Mouse (Mus musculus): ENCODE results near the gene Kirrel3. TPM values are rescaled to one million over a fixed set of nuclear protein-coding genes. Genes with fewer than 3 reads are reported as not detected.

Kirrel3 gene
- total RNA-seq, 2 experiments from 2014 or later, result 59.8 to 65.9 TPM

DNA sequence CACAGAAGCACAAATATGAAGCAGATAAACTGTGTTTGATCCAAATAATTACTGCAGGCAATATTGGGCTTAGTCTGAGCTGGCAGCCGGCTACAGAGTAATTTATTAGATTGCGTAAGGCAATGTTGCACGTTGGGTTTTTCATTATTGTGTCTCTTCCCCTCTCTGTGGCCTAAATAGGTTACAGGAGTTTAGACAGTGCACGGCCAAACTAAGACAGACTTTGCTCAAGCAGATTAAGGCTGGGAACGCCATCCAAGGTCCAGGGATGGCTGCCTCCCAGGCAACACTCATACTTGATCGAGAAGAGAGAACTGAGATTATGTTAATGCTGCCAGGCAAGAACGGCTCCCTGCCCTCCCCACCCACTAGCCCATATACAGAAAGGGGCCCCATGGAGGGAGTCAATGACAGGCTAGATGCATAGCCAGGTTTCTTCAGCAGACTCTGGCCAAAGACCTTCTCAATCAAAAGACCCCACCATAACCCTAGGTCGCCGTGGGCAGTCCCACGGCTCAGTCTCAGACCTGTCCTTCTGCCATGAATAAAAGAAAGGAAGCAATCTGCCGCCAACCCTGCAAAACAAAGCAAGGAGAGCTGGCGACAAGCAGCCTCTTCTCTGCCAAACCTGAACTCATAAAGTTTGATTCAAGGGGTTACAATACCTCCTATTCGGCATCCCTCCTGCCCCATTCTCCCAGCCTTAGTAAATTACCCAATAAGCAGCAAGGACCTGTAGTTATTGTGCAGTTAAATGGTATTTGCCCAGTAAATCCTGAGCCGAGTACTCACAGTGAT is 437.6 kb downstream of the Kirrel3 start:
- DNase-seq, result peak; percentile 7
- intact Hi-C loops (cut with DNase I), result no loop called here

DNA sequence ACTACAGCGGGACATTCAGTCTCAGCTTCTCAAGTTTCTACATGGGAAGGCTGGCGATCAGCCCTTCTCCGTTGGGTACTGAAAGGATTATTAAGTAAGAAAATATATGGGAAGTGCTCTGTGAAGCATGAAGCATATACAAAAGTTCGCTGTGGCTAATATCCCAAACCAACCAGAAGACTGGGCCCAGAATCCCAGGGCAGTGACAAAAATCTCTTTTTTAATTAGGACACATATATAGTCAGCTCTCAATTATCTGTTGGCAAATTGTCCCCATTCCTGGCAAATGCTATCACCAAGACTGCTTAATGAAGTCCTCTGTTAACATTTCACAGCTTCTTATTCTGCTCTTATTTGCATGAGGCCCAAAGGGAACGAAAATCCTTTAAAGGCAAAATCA is 439.9 kb downstream of the Kirrel3 start:
- intact Hi-C loops (cut with DNase I), result no loop called here
- DNase-seq, result no peak

DNA sequence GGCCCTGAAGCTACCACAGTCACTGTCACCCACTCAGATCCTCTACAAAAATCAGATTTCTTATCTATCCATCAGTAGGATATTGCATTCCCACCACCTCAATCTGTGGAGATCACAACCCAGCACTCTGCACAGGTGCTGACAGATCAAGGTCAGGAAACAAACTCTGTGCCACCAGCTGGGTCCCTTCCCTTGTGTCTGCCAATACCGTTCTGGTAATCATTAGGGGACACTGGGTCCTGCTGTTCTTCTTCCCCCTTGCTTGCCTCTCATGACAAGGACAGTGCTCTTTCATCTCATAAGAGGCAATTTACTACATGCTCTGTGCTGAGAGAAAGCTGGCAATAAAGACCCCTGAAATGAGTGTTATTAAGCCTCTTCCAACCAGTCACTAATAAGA is 444.7 kb downstream of the Kirrel3 start:
- no peak for DNase-seq

DNA sequence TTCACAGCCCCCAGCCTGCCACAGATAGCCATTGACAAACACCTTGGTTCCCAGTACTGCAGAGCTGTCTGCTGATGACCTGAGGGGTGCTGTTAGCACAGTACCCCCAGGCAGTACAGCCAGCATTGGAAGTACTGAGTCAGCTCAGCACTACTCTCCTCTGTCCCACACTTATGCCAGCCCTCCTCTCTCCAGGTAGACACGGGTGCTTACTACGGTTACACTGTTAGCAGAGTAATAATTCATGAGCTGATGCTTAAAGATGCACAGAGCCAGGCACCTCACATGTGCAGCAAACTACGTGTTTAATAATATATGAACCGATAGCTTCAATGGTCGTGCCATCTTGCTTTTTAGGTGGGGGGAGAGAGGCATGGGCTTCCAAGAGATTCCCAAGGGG is 452.4 kb downstream of the Kirrel3 start:
- DNase-seq, result no peak
- intact Hi-C loops (cut with DNase I), result no loop called here

More for the DNA sequence above, 444.7 kb downstream of the Kirrel3 start:
- intact Hi-C loops (cut with DNase I), result no loop called here

DNA sequence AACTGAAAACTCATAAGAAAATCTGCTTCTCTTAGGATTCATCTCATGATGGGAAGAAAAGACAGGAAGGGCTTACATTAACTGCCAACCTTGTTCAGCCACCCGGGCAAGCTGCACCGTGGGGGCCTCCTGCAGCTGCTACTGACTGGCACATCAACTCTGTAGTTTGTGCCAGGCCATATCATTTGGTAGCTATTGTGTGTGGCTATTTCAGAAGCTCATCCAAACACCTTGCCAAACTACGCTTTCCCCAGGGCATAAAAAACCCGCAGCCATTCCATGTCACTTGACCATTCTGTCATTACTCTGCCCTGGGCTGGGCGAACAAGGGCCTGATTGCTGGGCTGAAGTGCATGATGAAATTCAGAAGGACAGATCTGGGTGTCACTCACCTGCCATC is 453.9 kb downstream of the Kirrel3 start:
- DNase-seq, result peak; percentile 85
- intact Hi-C loops (cut with DNase I), result no loop called here

DNA sequence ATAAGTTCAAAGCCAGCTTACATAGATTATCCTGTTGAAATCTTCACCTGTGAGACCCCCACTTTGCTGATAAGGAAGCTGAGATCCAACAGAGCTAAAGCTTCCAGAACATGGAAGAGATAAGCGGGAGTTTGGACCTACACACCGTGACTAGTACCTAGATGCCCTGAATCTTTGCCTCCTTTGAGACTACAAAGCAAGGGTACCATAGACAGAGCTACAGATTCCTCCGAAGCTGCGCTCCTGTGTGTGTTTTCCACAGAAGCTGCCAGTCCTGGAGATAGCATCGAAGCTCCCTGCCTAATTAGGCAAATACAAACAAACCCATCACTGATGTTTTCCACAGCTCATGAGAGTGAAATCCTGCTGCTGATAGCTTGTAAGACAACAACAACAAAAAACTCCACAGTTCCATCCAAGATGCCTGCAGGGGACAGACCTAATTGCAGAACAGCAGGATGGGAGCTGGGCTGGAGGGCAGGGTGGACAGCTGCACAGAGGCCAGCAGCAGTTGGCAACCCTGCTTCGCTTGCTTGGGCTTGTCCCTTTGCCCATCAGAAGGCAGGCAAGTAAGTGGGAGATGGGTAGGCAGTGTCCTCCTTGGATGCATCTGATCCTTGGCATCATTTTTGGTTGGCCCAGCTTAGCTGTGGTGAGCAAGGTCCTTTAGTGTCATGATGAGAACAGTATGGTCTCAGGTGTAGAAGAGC is 456.6 kb downstream of the Kirrel3 start:
- intact Hi-C loops (cut with DNase I), result no loop called here
- peak; percentile 61 for DNase-seq

DNA sequence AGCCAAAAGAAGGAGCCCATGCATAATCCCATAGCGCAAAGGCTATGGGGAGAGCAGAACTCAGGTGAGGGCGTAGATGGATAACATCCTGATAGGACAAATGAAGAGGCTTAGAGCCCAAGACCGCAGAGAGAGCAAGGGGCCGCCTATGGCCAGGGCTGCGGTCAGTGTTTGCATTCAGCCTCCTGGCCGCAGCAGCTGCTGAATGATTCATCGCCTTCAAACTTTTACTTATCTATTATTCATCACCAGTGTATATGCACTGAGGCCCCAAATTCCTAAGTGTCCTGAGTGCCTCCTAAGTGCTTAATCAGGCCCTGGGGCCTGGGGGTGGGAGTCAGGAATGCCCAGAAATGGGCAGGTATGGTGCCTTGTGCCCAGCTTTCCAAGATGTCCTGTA is 457.3 kb downstream of the Kirrel3 start:
- no peak for DNase-seq
- intact Hi-C loops (cut with DNase I), result no loop called here

DNA sequence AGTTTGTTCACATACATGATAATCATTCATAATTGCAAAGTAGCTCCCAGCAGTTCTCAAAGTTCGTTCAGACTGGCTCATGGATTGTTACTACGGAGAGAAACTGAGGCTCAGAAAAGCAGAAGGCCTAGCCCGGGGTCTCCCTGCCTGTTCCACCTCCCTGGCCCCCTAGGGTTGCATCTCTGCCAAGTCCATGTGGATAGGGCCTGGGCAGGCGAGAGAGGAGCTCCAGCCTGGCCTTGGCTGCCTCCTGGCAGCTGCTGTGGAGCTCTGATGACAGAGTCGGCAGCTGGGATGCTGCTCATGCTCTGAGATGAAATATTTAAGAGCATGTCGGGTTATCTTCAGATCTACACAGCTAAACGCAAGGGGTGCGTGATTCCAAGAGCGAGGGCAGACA is 459.6 kb downstream of the Kirrel3 start:
- intact Hi-C loops (cut with DNase I), result no loop called here
- peak; percentile 69 for DNase-seq

DNA sequence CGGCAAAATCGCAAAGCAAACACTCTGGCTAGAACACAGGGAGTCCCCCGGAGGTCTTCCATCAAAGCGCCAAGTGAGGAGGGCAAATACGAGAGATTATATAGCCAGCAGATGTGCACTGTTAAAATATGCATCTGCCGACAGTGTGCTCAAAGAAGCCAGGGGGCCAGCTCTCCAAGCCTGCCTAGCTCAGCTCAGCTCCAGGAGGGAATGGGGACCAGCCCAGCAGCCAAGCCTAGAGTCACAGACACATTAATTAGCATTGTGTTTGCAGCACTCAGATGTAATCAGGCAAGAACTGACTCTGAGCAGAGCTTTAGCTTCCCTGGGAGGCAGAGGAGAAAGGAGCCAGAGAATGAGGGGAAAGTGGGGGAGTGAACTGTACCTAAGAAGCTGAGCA is 461.6 kb downstream of the Kirrel3 start:
- intact Hi-C loops (cut with DNase I), result no loop called here

DNA sequence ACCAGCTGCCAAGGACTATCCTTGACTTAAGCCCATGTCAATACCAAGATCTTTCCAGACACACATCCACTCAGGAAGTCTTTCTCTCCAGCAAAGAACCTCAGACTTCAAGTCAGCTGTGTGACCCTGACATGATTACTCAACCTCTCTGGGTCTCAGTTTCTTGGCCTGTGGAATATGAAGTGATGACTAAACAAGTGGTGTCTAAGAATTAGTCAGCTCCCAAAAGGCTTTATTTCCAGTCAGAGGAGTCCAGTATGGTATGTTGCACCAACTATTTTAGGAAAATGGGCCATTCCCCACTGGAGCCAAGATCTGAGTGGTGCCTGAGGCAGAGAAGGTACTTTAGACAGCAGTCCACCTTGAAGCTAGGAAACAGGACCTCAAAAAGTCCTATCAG is 462.0 kb downstream of the Kirrel3 start:
- DNase-seq, result no peak
- intact Hi-C loops (cut with DNase I), result no loop called here

More for the DNA sequence above, 461.6 kb downstream of the Kirrel3 start:
- no peak for DNase-seq

DNA sequence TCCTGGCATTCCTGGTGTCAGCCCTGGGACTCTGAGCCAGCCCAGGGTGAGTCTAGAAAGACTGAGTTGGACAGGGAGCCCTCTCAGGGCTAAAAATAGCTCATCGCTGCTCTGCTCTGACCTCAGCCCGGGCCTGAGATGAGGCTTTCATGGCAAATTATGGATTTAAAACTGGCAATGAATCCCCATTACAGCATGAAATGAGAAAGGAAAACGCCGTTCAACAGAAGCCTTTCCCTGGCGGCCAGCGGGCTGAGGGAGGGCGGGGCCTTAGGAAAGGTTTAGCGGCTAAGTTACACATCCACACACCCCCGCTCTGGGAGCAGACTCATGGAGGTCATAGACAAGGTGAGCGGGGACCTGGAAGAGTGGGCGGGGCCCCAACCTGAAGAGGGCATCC is 467.7 kb downstream of the Kirrel3 start:
- intact Hi-C loops (cut with DNase I), result no loop called here
- no peak for DNase-seq

DNA sequence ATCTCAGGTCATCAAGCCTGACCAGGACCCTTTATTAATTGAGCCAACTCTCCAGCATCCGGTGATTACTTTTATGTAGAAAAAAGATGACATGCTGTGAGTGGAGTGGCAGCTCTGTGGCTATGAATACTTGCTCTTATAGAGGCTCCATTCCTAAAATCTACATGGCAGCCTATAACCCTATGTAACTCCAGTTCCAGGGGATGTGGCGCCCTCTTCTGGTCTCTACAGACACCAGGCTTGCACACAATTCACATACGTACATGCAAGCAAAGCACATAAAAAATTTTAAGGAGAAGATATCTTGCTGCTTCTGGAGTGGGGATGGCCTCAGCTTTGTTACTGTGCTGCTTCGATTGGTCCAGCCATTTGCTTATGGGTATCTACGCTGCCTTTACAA is 468.5 kb downstream of the Kirrel3 start:
- intact Hi-C loops (cut with DNase I), result no loop called here
- peak; percentile 73 for DNase-seq

DNA sequence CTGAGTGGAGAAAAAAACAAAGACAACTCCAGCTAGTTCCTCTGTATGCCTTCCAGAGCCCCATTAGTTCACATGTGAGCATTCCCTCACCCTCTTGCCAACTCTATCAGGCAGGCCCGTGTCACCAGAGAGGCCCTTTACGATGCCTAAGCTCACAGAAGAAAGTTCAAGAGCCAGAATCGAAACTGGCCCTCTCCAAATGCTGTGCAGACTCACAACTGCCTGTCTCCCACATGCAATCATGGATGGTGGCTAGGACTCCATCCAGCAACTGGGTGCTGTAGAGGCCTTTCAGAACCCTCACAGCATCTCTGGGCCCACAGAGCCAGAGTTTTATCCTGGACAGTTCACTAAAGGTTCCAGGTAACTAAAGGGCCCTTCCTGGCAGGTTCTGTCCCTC is 470.8 kb downstream of the Kirrel3 start:
- intact Hi-C loops (cut with DNase I), result no loop called here
- DNase-seq, result no peak

DNA sequence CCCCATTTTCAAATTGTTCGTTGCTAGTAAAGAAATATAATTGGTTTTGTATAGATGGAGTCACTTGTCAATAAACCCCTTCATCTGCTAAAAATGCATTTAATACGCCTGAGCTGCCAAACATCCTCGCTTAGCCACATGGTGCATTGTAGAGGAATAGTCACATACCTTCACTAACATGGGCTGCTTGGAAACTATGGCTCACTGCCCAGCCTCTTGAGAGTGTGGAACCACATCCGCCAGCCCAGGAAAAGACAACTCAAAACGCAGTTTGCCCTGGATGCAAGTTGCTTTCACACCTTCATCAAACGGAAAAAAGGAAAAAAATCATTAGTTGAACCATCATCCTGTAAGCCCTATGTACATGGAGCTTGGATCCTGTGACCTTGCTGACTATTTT is 472.0 kb downstream of the Kirrel3 start:
- intact Hi-C loops (cut with DNase I), result no loop called here

DNA sequence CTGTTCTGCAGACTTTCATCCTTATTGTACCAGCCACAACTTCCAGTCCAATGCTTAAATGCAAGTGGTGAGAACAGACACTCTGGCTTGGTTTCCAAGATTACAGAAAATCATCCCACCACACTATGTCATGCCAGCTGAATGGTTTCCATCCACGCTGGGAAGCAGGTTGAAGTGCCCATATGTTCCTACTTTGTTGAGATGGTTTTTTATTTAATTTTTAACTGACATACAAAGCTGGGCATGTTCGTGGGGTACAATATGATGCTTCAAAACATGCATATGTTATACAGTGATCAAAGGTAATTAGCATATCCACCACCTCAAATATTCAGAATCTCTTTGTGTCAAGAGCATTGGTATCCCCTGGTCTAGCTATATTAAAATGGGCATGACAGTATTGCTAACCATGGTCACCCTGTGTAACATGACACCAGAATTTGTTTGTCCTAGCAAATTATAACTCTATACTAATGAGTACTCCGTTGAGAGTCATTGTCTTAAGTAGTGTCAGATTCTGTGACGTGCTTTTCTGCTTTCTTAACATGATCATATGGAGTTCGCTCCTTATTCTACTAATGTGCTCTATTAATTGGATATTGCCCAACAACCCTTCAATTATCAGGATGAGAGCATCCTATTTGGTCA is 472.6 kb downstream of the Kirrel3 start:
- DNase-seq, result peak; percentile 39
- intact Hi-C loops (cut with DNase I), result no loop called here

More for the DNA sequence above, 472.0 kb downstream of the Kirrel3 start:
- DNase-seq, result peak; percentile 53

DNA sequence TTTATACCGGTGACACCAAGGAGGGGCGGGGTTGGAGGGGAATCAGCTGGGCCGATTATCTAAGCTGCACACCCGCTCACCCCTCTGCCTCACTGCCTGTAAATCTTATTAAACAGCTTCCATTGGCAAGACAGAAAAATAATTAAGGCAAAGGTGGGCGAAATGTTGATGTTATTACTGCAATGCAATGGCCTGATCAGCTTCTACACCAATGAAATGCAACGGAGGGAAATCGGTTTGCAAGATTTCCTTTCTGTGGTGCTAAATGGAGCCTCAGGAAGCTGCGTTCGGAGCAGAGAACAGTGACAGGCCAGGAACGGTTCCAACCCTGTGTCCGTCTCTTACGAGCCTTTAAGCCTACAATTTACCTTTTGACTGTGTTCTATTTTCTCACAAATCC is 475.0 kb downstream of the Kirrel3 start:
- intact Hi-C loops (cut with DNase I), result no loop called here
- DNase-seq, result no peak

DNA sequence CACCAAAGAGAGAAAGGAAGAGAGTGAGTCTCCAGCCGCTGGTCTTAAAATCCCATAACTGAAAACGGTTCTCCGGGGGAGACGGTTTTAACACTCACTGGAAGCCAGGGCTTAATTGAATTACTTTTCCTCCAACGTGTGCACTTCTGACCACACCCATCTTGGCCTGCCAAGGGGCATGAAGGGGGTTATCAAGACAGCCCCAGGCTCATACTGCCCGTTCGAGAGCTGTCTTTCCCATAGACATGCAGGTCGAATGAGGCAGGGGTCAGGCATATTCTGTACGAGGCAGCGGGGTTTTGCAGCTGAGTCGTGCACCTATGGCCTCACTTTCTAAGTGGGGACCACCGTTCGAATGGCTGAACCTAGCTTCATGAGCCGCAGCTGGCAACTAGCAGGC is 475.5 kb downstream of the Kirrel3 start:
- DNase-seq, result no peak
- intact Hi-C loops (cut with DNase I), result no loop called here

DNA sequence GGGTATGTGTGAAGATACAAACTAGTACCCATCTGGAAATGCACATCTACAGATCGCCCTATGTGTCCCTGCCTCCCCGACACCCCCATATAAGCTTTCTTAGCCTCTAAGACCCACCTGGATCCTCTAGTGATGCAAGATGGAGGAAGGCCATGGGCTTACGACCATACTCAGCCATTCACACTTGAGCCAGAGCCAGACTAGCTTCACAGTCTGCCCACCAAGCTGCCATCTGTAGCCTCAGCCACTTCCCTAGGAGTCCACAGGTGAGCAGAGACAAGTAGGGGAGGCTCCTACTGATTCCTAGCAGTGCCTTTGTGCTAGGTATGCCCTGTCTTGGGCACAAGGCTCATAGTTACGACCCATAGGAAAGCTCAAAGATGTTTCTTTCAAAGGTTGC is 476.6 kb downstream of the Kirrel3 start:
- intact Hi-C loops (cut with DNase I), result no loop called here
- DNase-seq, result no peak

DNA sequence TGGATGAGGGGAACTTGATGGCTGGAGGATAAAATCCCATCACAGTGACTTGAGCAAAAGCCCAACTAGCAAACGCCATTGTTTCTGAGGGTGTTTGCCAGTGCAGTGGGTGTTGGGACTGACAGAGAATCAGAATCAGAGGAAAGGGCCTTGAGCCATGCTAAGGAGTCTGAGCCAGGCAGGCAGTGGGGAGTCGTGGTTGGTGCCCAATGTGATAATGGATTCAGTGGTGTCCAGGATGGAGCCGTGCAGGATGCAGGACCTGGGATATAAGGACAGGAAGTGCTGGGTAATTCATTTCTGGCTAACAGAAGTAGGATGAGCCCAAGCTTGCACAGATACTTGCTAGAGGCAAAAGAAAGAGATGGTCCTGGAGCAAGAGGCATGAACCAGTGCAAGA is 477.9 kb downstream of the Kirrel3 start:
- peak; percentile 58 for DNase-seq
- intact Hi-C loops (cut with DNase I), result no loop called here

DNA sequence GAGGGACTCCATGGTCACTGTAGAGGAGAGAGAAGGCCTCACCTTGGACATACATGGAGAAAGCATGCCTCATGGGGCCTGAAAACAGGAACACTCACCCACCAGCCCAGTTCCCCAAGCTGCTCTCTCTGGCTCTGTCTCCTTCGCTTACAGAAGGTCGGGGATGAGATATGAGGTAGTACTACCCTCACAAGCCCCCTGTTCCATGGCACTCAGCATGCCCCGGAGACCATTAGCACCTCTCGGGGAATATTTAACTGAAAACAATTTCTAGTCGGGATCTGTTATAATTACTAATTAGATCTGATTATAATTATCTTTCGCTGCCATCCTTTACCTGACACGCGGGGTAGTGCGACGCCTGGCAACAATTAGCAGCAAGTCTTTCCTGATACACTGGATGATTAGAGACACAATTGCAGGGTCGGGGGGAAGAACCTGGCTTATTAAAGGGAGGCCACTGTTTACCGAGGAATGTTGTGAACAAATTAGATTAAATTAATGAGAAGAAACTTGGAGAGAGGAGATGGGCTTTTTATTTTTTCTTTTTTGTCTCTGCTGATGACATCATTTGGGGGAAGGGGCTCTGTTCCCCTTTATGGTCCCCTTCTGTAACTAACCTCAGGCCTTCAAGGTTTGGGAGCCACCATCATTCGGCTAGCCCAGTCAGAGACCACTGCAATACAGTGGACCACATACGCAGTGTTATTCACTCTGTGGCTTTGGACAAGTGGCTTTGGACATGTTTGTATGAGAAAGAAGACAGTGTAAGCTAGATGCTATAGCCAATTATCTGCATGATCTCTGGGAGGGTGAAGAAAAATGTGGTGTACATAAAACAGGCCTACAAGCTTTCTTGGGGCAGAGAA is 478.7 kb downstream of the Kirrel3 start:
- no peak for DNase-seq
- intact Hi-C loops (cut with DNase I), result no loop called here

DNA sequence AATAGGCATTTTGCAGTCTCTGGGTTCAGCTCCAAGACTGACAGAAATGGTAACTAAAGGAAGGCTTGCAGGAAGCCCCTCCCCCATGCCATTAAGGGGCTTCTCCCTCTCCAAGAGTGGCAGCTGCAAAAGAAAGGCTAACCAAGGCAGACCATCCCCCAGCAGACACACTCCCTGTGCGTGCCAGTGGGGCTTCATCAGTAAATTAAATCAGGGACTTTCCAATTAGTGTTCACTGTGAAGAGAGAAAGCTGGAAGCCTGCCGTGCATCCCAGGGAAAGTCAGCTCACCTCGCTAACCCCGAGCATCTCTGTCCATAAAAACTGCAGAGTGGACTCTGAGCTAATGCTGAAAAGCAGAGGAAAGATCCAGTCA is 479.3 kb downstream of the Kirrel3 start:
- DNase-seq, result peak; percentile 35
- intact Hi-C loops (cut with DNase I), result no loop called here

Data from left cerebral cortex, postnatal 4 days (tissue).